Mouse (Mus musculus) MEL (cell line): ENCODE results near the gene Rilpl1. TPM values are rescaled to one million over a fixed set of nuclear protein-coding genes. Genes with fewer than 3 reads are reported as not detected.

Experiments used
- DNase-seq: peaks from one replicate; pipeline ENCODE4 v3.0.0; 2011; ENCODE audit warnings: low read depth, low spot score
- H3K27ac ChIP-seq: 2 replicates; pipeline ENCODE4 v1.5.1; 2012; ENCODE audit warnings: low read depth, mild to moderate bottlenecking, control low read depth, low read length, moderate library complexity; ENCODE audit not compliant: control insufficient read depth
- H3K27me3 ChIP-seq, 2 experiments: fragments of 150-350 bp in 1 of 2; sonication (generic) in 1 of 2; 2 replicates each; pipeline ENCODE4 v1.6.1; 2012; ENCODE audit warnings: low read length in 2 of 2, mild to moderate bottlenecking in 2 of 2, improper control_type of control experiment in 1 of 2, moderate library complexity in 1 of 2; ENCODE audit not compliant: insufficient read depth in 2 of 2, control insufficient read depth in 1 of 2
- H3K36me3 ChIP-seq, 2 experiments: 2 replicates each; pipeline ENCODE4 v1.6.1; 2012 to 2014; ENCODE audit warnings: low read length in 2 of 2, improper control_type of control experiment in 1 of 2, inconsistent platforms in 1 of 2, mild to moderate bottlenecking in 1 of 2; ENCODE audit not compliant: insufficient read depth in 2 of 2, control insufficient read depth in 1 of 2
- H3K4me1 ChIP-seq, 2 experiments: fragments of 150-350 bp in 1 of 2; sonication (generic) in 1 of 2; 2 replicates each; pipeline ENCODE4 v1.6.1; 2012; ENCODE audit warnings: low read length in 2 of 2, improper control_type of control experiment in 1 of 2, mild to moderate bottlenecking in 1 of 2; ENCODE audit not compliant: insufficient read depth in 2 of 2, control insufficient read depth in 1 of 2
- H3K4me3 ChIP-seq, 2 experiments: fragments of 150-350 bp in 1 of 2; sonication (generic) in 1 of 2; 2 replicates each; pipeline ENCODE4 v1.5.1; 2012; ENCODE audit warnings: low read depth in 2 of 2, low read length in 2 of 2, mild to moderate bottlenecking in 2 of 2, moderate library complexity in 2 of 2, control low read depth in 1 of 2, improper control_type of control experiment in 1 of 2; ENCODE audit not compliant: control insufficient read depth in 1 of 2, insufficient read depth in 1 of 2
- H3K79me2 ChIP-seq: 2 replicates; pipeline ENCODE4 v1.6.1; 2012; ENCODE audit warnings: mild to moderate bottlenecking, low read length, moderate library complexity; ENCODE audit not compliant: control insufficient read depth, poor library complexity, insufficient read depth
- H3K9ac ChIP-seq: 2 replicates; pipeline ENCODE4 v1.6.1; 2012; ENCODE audit warnings: low read depth, mild to moderate bottlenecking, control low read depth, low read length, moderate library complexity; ENCODE audit not compliant: control insufficient read depth, poor library complexity, severe bottlenecking
- H3K9me3 ChIP-seq: fragments of 150-350 bp; sonication (generic); replicated peaks from 2 replicates; pipeline ENCODE4 v1.6.1; 2012; ENCODE audit warnings: mild to moderate bottlenecking, low read length, improper control_type of control experiment, moderate library complexity; ENCODE audit not compliant: insufficient read depth
- BHLHE40 ChIP-seq: IDR thresholded peaks from 2 replicates; pipeline ENCODE4 v1.6.1; 2012; ENCODE audit warnings: low read depth, mild to moderate bottlenecking, inconsistent platforms, low read length, improper control_type of control experiment, borderline replicate concordance
- CHD1 ChIP-seq: IDR thresholded peaks from 2 replicates; pipeline ENCODE4 v1.6.1; 2012; ENCODE audit warnings: low read depth, mild to moderate bottlenecking, inconsistent platforms, low read length, improper control_type of control experiment
- CHD2 ChIP-seq: IDR thresholded peaks from 2 replicates; pipeline ENCODE4 v1.6.1; 2011; ENCODE audit warnings: low read length, improper control_type of control experiment
- CTCF ChIP-seq, 3 experiments: IDR thresholded peaks in 2 of 3; conservative IDR thresholded peaks in 1 of 3; 2 replicates each; pipeline ENCODE4 v1.5.1; 2011 to 2012; ENCODE audit warnings: low read length in 3 of 3, low read depth in 2 of 3, mild to moderate bottlenecking in 2 of 3, improper control_type of control experiment in 1 of 3, inconsistent platforms in 1 of 3, mixed read lengths in 1 of 3, moderate library complexity in 1 of 3; ENCODE audit not compliant: control insufficient read depth in 1 of 3, insufficient read depth in 1 of 3, poor library complexity in 1 of 3, severe bottlenecking in 1 of 3
- EP300 ChIP-seq, 2 experiments: IDR thresholded peaks; 2 replicates each; pipeline ENCODE4 v1.6.1; 2011; ENCODE audit warnings: improper control_type of control experiment in 2 of 2, low read length in 2 of 2, low read depth in 1 of 2, mild to moderate bottlenecking in 1 of 2
- ETS1 ChIP-seq: IDR thresholded peaks from 2 replicates; pipeline ENCODE4 v1.6.1; 2012; ENCODE audit warnings: low read depth, mild to moderate bottlenecking, inconsistent platforms, low read length, improper control_type of control experiment, moderate library complexity
- HCFC1 ChIP-seq: IDR thresholded peaks from 2 replicates; pipeline ENCODE4 v1.6.1; 2012; ENCODE audit warnings: low read depth, mild to moderate bottlenecking, inconsistent platforms, low read length, improper control_type of control experiment, moderate library complexity
- MAX ChIP-seq: IDR thresholded peaks from 2 replicates; pipeline ENCODE4 v1.6.1; 2011; ENCODE audit warnings: low read length, improper control_type of control experiment
- MXI1 ChIP-seq: IDR thresholded peaks from 2 replicates; pipeline ENCODE4 v1.6.1; 2011; ENCODE audit warnings: mild to moderate bottlenecking, low read depth, low read length, improper control_type of control experiment
- MYC ChIP-seq: IDR thresholded peaks from 2 replicates; pipeline ENCODE4 v1.6.1; 2011; ENCODE audit warnings: low read depth, mild to moderate bottlenecking, low read length, improper control_type of control experiment, moderate library complexity
- RCOR1 ChIP-seq: IDR thresholded peaks from 2 replicates; pipeline ENCODE4 v1.6.1; 2012; ENCODE audit warnings: low read depth, mild to moderate bottlenecking, inconsistent platforms, low read length, improper control_type of control experiment
- SMC3 ChIP-seq: IDR thresholded peaks from 2 replicates; pipeline ENCODE4 v1.6.1; 2011; ENCODE audit warnings: low read depth, low read length, improper control_type of control experiment
- TAL1 ChIP-seq: IDR thresholded peaks from 2 replicates; pipeline ENCODE4 v1.6.1; 2012; ENCODE audit warnings: mild to moderate bottlenecking, inconsistent platforms, low read length, moderate library complexity, mixed read lengths
- TBP ChIP-seq: IDR thresholded peaks from 2 replicates; pipeline ENCODE4 v1.8.0; 2011; ENCODE audit warnings: low read depth, low read length, improper control_type of control experiment
- ZMIZ1 ChIP-seq: IDR thresholded peaks from 2 replicates; pipeline ENCODE4 v1.6.1; 2012; ENCODE audit warnings: low read depth, mild to moderate bottlenecking, inconsistent platforms, low read length, improper control_type of control experiment, moderate library complexity
- polyA plus RNA-seq, 2 experiments: library from polyadenylated mRNA; stranded (reverse) in 1 of 2; unstranded in 1 of 2; fragments of >175 nt in 1 of 2; fragments of >200 nt in 1 of 2; gene quantifications; 2 replicates each; pipeline versions ENCODE4 v1.2.1 to v1.2.4; 2012; ENCODE audit warnings: low replicate concordance in 2 of 2, low read depth in 1 of 2; ENCODE audit not compliant: insufficient read length in 2 of 2, insufficient read depth in 1 of 2, missing spikeins in 1 of 2
- total RNA-seq: library from RNA; depleted of rRNA; stranded (reverse); fragments of 300-350 nt; gene quantifications from 2 replicates; pipeline ENCODE4 v1.2.3, GENCODE M21; 2012

The Rilpl1 gene
- total and polyA plus RNA-seq, 3 experiments: 5.7 to 8.6 TPM; not detected in 1

DNA sequence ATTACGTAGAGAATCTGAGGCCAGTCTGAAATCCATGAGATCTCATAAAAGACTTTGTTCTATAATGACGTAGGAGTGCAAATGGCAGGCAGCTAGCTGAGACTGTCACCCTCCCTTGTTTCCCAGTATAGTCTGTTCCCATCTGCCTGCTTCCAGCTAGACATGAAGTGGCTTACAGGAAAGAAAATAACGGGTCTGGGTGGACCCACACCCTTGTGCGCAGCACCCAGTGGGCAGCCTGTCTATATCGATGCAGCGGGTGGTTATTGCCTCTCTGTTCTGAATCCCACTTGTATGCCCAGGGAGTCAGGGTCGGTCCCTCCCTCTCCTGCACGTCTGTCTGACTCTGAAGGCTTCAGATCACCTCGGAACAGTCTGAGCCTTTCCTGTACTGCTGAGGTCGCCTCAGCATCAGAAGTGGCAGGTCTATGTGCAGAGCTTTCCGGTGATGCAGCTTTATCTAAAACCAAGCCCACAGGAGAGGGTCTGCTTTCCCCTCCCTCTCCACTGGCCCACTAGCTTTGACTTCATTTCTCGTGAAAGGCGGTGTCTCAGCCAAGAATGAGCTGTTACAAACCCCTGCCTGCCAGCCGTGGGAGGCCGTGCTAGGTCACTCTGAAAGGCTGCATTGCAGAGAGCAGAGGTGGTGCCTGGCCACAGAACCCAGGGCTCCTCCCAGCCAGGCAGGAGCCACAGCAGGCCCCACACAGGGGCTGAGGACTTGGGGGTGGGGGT lies 78.5 kb downstream of the Rilpl1 start:
- H3K79me2 ChIP-seq: peaks cover 19% of the 10 kb centered on the region
- no peak overlapping the region for H3K9ac ChIP-seq
- peaks cover 0 to 3% of the 10 kb centered on the region in 2 experiments; a peak in 1 of 4 replicates for H3K4me1 ChIP-seq
- H3K9me3 ChIP-seq: no peaks in the 10 kb centered on the region
- DNase-seq: no peak
- H3K27ac ChIP-seq: no peak overlapping the region
- peaks cover 13 to 25% of the 10 kb centered on the region in 2 experiments for H3K36me3 ChIP-seq
- TF ChIP-seq MXI1: no peak
- no peak for TF ChIP-seq HCFC1
- no peak for TF ChIP-seq RCOR1
- no peak for TF ChIP-seq CTCF (IDR thresholded peaks at IDR 0.05 in 2 of 3, conservative IDR thresholded peaks at IDR 0.05 in 1 of 3; ENCODE audit: control insufficient read depth in 1 of 3, insufficient read depth in 1 of 3, low read depth in 2 of 3, low read length in 3 of 3, poor library complexity in 1 of 3, severe bottlenecking in 1 of 3)
- no peak for TF ChIP-seq SMC3
- TF ChIP-seq CHD2: no peak
- no peak for TF ChIP-seq EP300 (IDR thresholded peaks at IDR 0.05; ENCODE audit: low read depth in 1 of 2, low read length in 2 of 2)
- TF ChIP-seq TBP: no peak
- TF ChIP-seq ETS1: no peak
- TF ChIP-seq ZMIZ1: no peak
- H3K27me3 ChIP-seq: no peaks in the 10 kb centered on the region
- H3K4me3 ChIP-seq: no peak overlapping the region

DNA sequence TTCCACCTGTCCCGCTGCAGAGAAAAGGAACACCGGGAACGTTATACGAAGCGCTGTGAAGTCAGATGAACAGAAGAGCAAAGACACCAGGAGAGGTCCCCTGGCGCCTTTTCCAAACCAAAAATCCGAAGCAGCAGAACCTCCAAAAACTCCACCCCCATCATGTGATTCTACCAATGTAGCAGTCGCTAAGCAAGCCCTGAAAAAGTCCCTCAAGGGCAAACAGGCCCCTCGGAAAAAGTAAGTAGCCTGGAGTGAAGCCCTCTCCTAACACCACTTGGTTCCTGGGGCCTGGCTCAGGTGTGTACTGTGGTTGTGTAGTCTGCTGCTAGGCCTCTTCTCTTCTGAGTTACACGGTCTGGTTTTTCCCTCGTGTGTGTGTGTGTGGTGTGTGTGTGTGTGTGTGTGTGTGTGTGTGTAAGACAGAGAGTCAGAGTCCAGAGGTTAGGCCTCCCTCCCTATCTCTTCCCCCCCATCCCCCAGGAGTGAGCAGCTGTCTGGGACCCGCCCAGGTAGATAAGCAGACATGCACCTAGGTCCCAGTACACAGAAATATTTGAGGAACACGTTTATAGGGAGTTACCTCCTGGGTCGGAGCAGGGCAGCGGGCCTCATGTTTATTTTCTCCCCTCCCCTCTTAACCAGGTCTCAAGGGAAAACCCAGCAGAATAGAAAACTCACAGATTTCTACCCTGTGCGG lies 80.4 kb downstream of the Rilpl1 start:
- Histone ChIP-seq H3K9ac (no peak overlapping the region), H3K36me3 (peaks cover 24 to 27% of the 10 kb centered on the region in 2 experiments), H3K4me3 (no peak overlapping the region), H3K27ac (no peak overlapping the region), H3K79me2 (peaks cover 38% of the 10 kb centered on the region), H3K27me3 (no peaks in the 10 kb centered on the region), H3K4me1 (peaks cover 3 to 15% of the 10 kb centered on the region in 2 experiments; a peak in 3 of 4 replicates), H3K9me3 (no peaks in the 10 kb centered on the region)
- TF ChIP-seq TAL1 (0 out of 2 replicates have a peak, but pooled peaks have one; percentile 7), EP300 (IDR thresholded peaks at IDR 0.05; ENCODE audit: low read depth in 1 of 2, low read length in 2 of 2) (peak in 1 of 2 experiments; percentile 8; a peak in 1 of 4 replicates), SMC3 (no peak)
- DNase-seq: no peak

DNA sequence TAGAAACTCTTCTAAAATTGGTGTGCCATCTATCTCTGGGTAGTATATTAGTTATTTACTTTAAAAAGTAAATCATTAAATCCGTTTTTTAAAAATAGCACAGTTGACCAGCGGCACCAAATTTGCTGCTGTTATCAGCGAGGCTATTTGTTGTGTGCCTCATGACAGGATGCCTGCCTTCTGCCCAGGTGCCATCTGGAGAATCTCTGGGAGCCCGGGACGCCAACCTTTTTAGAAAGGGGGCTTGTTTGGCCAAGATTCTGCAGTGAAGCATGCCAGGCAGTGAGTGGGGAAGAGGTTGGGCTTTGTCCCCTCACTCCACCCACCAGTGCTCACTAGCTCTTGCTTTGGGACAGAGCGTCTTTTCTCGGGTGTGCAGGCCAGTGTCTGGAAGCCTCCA lies 81.1 kb downstream of the Rilpl1 start:
- H3K9me3 ChIP-seq: no peaks in the 10 kb centered on the region
- no peak overlapping the region for H3K4me3 ChIP-seq
- DNase-seq: no peak
- no peak overlapping the region for H3K27ac ChIP-seq
- no peak for TF ChIP-seq CHD1
- TF ChIP-seq CTCF (IDR thresholded peaks at IDR 0.05 in 2 of 3, conservative IDR thresholded peaks at IDR 0.05 in 1 of 3; ENCODE audit: control insufficient read depth in 1 of 3, insufficient read depth in 1 of 3, low read depth in 2 of 3, low read length in 3 of 3, poor library complexity in 1 of 3, severe bottlenecking in 1 of 3): no peak
- TF ChIP-seq BHLHE40: no peak
- TF ChIP-seq MYC: no peak
- no peak for TF ChIP-seq TBP
- no peak for TF ChIP-seq MAX
- H3K36me3 ChIP-seq: peaks cover 24 to 26% of the 10 kb centered on the region in 2 experiments
- peaks cover 43% of the 10 kb centered on the region for H3K79me2 ChIP-seq
- H3K27me3 ChIP-seq: no peaks in the 10 kb centered on the region
- H3K9ac ChIP-seq: no peak overlapping the region
- peaks cover 3 to 15% of the 10 kb centered on the region in 2 experiments; a peak in 3 of 4 replicates for H3K4me1 ChIP-seq
